ENCODE assay signal across 10 mouse cellular contexts in genomic region chr7:127711456-127711855, GRCm38 (mm10). TPM values are rescaled to one million over a fixed set of nuclear protein-coding genes. Genes with fewer than 3 reads are reported as not detected.
A peak's percentile ranks its signal among the peaks of the same experiment; 100 is the strongest.
DNase-seq lines count a peak whose midpoint lies in the region; ATAC-seq and TF ChIP-seq lines count a peak whose summit lies in the region.
"Had no signal": no experiment of that assay in that cellular context is flagged by ENCODE, and none has a peak within 500 bp of the region (broad histone marks: within the 10 kb centered on the region; RNA-seq: fewer than 3 reads in every experiment).

No protein-coding gene starts in this region.

- ATAC-seq in intestine, embryonic 15.5 days: no peak
- no peak for ATAC-seq in intestine, postnatal 0 days
- ATAC-seq in limb, embryonic 11.5 days (ENCODE audit: insufficient number of reproducible peaks, low FRiP score, low TSS enrichment, low read depth): no peak

- no peaks in the 10 kb centered on the region for H3K27me3 ChIP-seq in intestine, embryonic 15.5 days (replicated peaks)
- H3K27me3 ChIP-seq in intestine, postnatal 0 days (replicated peaks; ENCODE audit: control insufficient read depth, insufficient read depth, low read length): no peaks in the 10 kb centered on the region
- no peaks in the 10 kb centered on the region for H3K27me3 ChIP-seq in limb, embryonic 11.5 days (ENCODE audit: control insufficient read depth, insufficient read depth, low read length)

- H3K36me3 ChIP-seq in intestine, embryonic 15.5 days: no peaks in the 10 kb centered on the region
- H3K36me3 ChIP-seq in intestine, postnatal 0 days (ENCODE audit: control insufficient read depth, insufficient read depth): no peaks in the 10 kb centered on the region
- peaks cover under 1% of the 10 kb centered on the region; the same call in 1 of the 2 replicates for H3K36me3 ChIP-seq in limb, embryonic 11.5 days (ENCODE audit: control insufficient read depth, insufficient read depth, low read length)

- TF ChIP-seq CTCF in intestine, postnatal 0 days (IDR thresholded peaks at IDR 0.05; ENCODE audit: low read depth): no peak

- peaks cover 33% of the 10 kb centered on the region for H3K4me1 ChIP-seq in intestine, embryonic 15.5 days (replicated peaks)
- peaks cover 10% of the 10 kb centered on the region; the same call in 1 of the 2 replicates for H3K4me1 ChIP-seq in intestine, postnatal 0 days (replicated peaks; ENCODE audit: control insufficient read depth, insufficient read depth, low read length)
- H3K4me1 ChIP-seq in limb, embryonic 11.5 days (ENCODE audit: control insufficient read depth, insufficient read depth, low read length): peaks cover 29% of the 10 kb centered on the region

- no peak overlapping the region for H3K9ac ChIP-seq in intestine, embryonic 15.5 days
- H3K9ac ChIP-seq in intestine, postnatal 0 days (ENCODE audit: low read depth, low read length): no peak overlapping the region
- H3K9ac ChIP-seq in limb, embryonic 11.5 days (ENCODE audit: low read length): peak overlapping the region; percentile 7; the same call in 1 of the 2 replicates

- H3K9me3 ChIP-seq in intestine, embryonic 15.5 days: no peaks in the 10 kb centered on the region
- H3K9me3 ChIP-seq in intestine, postnatal 0 days (ENCODE audit: control insufficient read depth): no peaks in the 10 kb centered on the region
- no peaks in the 10 kb centered on the region for H3K9me3 ChIP-seq in limb, embryonic 11.5 days (ENCODE audit: control insufficient read depth, low read length)

- peak overlapping the region; percentile 91; the same call in 1 of the 2 replicates for H3K27ac ChIP-seq in intestine, embryonic 15.5 days
- no peak overlapping the region; the same call in 1 of the 2 replicates for H3K27ac ChIP-seq in intestine, postnatal 0 days (ENCODE audit: low read depth, low read length)
- peak overlapping the region; percentile 85 for H3K27ac ChIP-seq in limb, embryonic 11.5 days (replicated peaks; ENCODE audit: low read depth, low read length)

- H3K4me3 ChIP-seq in intestine, embryonic 15.5 days (replicated peaks): no peak overlapping the region
- H3K4me3 ChIP-seq in intestine, postnatal 0 days (ENCODE audit: low read depth, low read length): no peak overlapping the region
- H3K4me3 ChIP-seq in limb, embryonic 11.5 days (ENCODE audit: low read depth, low read length): no peak overlapping the region

- WGBS in intestine, embryonic 15.5 days: 63% methylated on average over 3 of the region's 3 CpGs
- WGBS in intestine, postnatal 0 days: 47% methylated on average over 3 of the region's 3 CpGs
- 81% methylated on average over 3 of the region's 3 CpGs for WGBS in limb, embryonic 11.5 days

- no peak overlapping the region for H3K4me2 ChIP-seq in intestine, embryonic 15.5 days (replicated peaks)
- H3K4me2 ChIP-seq in intestine, postnatal 0 days (replicated peaks; ENCODE audit: low read depth): no peak overlapping the region
- peak overlapping the region; percentile 22 for H3K4me2 ChIP-seq in limb, embryonic 11.5 days (ENCODE audit: low read depth, severe bottlenecking)

- peak; percentile 36 for DNase-seq in cerebellum, adult 9-10 months
- DNase-seq in cerebellum, postnatal 25 days: no peak
- peak; percentile 65 for DNase-seq in 416B (ENCODE audit: low read depth)
- no peak for DNase-seq in limb, embryonic 11.5 days (ENCODE audit: low spot score)
- no peak for DNase-seq in B cell, adult 2 months
- no peak for DNase-seq in right cerebral cortex, postnatal 36 days (ENCODE audit: low spot score in 2 of 2)

RNA-seq across cellular contexts. Expression of gene Ctf1, which starts 1.1 kb away (rescaled TPM):
- polyA plus RNA-seq in intestine, embryonic 15.5 days (2015; fragmentation: Nextera tagmentation; extraction: Ambion mirVana): 9.4 and 10.5 TPM in 2 replicates
- polyA plus RNA-seq in intestine, postnatal 0 days (2015; fragmentation: Nextera tagmentation; extraction: Ambion mirVana): 4.1 TPM in 2 replicates
- polyA plus RNA-seq in limb, embryonic 11.5 days (2014; fragmentation: Nextera tagmentation; extraction: Ambion mirVana): 19.6 and 21.4 TPM in 2 replicates

RNA-seq across cellular contexts. Expression of gene Bcl7c, which starts 2.7 kb away (rescaled TPM):
- polyA plus RNA-seq in intestine, embryonic 15.5 days (2015; fragmentation: Nextera tagmentation; extraction: Ambion mirVana): 48.1 and 52.8 TPM in 2 replicates
- 26.6 and 27.7 TPM in 2 replicates for polyA plus RNA-seq in intestine, postnatal 0 days (2015; fragmentation: Nextera tagmentation; extraction: Ambion mirVana)
- 83.9 and 85.5 TPM in 2 replicates for polyA plus RNA-seq in limb, embryonic 11.5 days (2014; fragmentation: Nextera tagmentation; extraction: Ambion mirVana)

RNA-seq across cellular contexts. Expression of gene Ctf2, which starts 20.5 kb away (rescaled TPM):
- polyA plus RNA-seq in intestine, embryonic 15.5 days (2015; fragmentation: Nextera tagmentation; extraction: Ambion mirVana): 0.13 and 0.29 TPM in 2 replicates
- not detected in 2 replicates for polyA plus RNA-seq in intestine, postnatal 0 days (2015; fragmentation: Nextera tagmentation; extraction: Ambion mirVana)
- polyA plus RNA-seq in limb, embryonic 11.5 days (2014; fragmentation: Nextera tagmentation; extraction: Ambion mirVana): 0.32 and 0.70 TPM in 2 replicates
- polyA plus RNA-seq: liver, adult 2 months; testis, adult 2 months had no signal

RNA-seq across cellular contexts. Expression of gene Fbxl19, which starts 32.9 kb away (rescaled TPM):
- 3.2 and 4.3 TPM in 2 replicates for polyA plus RNA-seq in intestine, embryonic 15.5 days (2015; fragmentation: Nextera tagmentation; extraction: Ambion mirVana)
- polyA plus RNA-seq in intestine, postnatal 0 days (2015; fragmentation: Nextera tagmentation; extraction: Ambion mirVana): 2.1 and 2.2 TPM in 2 replicates
- 9.8 and 10.9 TPM in 2 replicates for polyA plus RNA-seq in limb, embryonic 11.5 days (2014; fragmentation: Nextera tagmentation; extraction: Ambion mirVana)

RNA-seq across cellular contexts. Expression of gene Orai3, which starts 58.2 kb away (rescaled TPM):
- 22.9 and 25.5 TPM in 2 replicates for polyA plus RNA-seq in intestine, embryonic 15.5 days (2015; fragmentation: Nextera tagmentation; extraction: Ambion mirVana)
- 18.7 and 21.8 TPM in 2 replicates for polyA plus RNA-seq in intestine, postnatal 0 days (2015; fragmentation: Nextera tagmentation; extraction: Ambion mirVana)
- polyA plus RNA-seq in limb, embryonic 11.5 days (2014; fragmentation: Nextera tagmentation; extraction: Ambion mirVana): 11.7 and 12.3 TPM in 2 replicates

Comparison
In these comparisons a context has a peak if more than half of its experiments do, and no peak if none do; other contexts are left out.
1. DNase-seq: peak in cerebellum, adult 9-10 months (single experiment) and 416B (single experiment); none in cerebellum, postnatal 25 days (0 of 2), limb, embryonic 11.5 days (single experiment), B cell, adult 2 months (0 of 2) and right cerebral cortex, postnatal 36 days (0 of 2).